Mouse (Mus musculus): ENCODE measurements around the gene Vwce. TPM values are rescaled to one million over a fixed set of nuclear protein-coding genes. Genes with fewer than 3 reads are reported as not detected.

Vwce gene
- polyA plus RNA-seq, 1 experiment from 2014 or later = 2.6 TPM

- no peaks in the 10 kb centered on the region for H3K36me3 ChIP-seq
- H3K27ac ChIP-seq (replicated peaks) = peak overlapping the region; percentile 55
- H3K9me3 ChIP-seq (replicated peaks) = no peaks in the 10 kb centered on the region
- no peak for ATAC-seq (ENCODE audit: insufficient number of reproducible peaks, low FRiP score, low TSS enrichment, low read depth)
- H3K4me1 ChIP-seq = peaks cover 51% of the 10 kb centered on the region
- H3K27me3 ChIP-seq = no peaks in the 10 kb centered on the region
- no peak overlapping the region for H3K4me3 ChIP-seq (replicated peaks)
- 66% methylated on average over 3 of the region's 3 CpGs for WGBS
- no peak overlapping the region for H3K9ac ChIP-seq
- no peak overlapping the region for H3K4me2 ChIP-seq (replicated peaks)
These were observed 57.6 kb downstream of the Vwce start for GRCm38 (mm10) chr19:10691660-10692059.

GRCm38 (mm10) chr19:10692361-10692760 lies 58.3 kb downstream of the Vwce start:
- Histone ChIP-seq H3K4me3 (replicated peaks) (no peak overlapping the region), H3K4me1 (peaks cover 56% of the 10 kb centered on the region), H3K9ac (no peak overlapping the region), H3K27me3 (no peaks in the 10 kb centered on the region), H3K4me2 (replicated peaks) (no peak overlapping the region), H3K27ac (replicated peaks) (peak overlapping the region; percentile 55; the same call in 1 of the 2 replicates), H3K9me3 (replicated peaks) (no peaks in the 10 kb centered on the region), H3K36me3 (no peaks in the 10 kb centered on the region)
- WGBS = 81% methylated on average over 4 of the region's 4 CpGs
- ATAC-seq (ENCODE audit: insufficient number of reproducible peaks, low FRiP score, low TSS enrichment, low read depth) = no peak

GRCm38 (mm10) chr19:10693926-10694682 lies 60.1 kb downstream of the Vwce start:
- Histone ChIP-seq H3K4me1 (peaks cover 62% of the 10 kb centered on the region), H3K9ac (no peak overlapping the region)

GRCm38 (mm10) chr19:10695801-10696200 lies 61.8 kb downstream of the Vwce start:
- 34% methylated on average over 7 of the region's 7 CpGs for WGBS
- H3K27me3 ChIP-seq = no peaks in the 10 kb centered on the region
- no peak overlapping the region for H3K4me3 ChIP-seq (replicated peaks)
- no peak for ATAC-seq (ENCODE audit: insufficient number of reproducible peaks, low FRiP score, low TSS enrichment, low read depth)
- H3K4me2 ChIP-seq (replicated peaks) = no peak overlapping the region
- H3K36me3 ChIP-seq = no peaks in the 10 kb centered on the region
- peaks cover 62% of the 10 kb centered on the region for H3K4me1 ChIP-seq
- H3K27ac ChIP-seq (replicated peaks) = peak overlapping the region; percentile 28; the same call in 1 of the 2 replicates
- H3K9ac ChIP-seq = no peak overlapping the region
- no peaks in the 10 kb centered on the region for H3K9me3 ChIP-seq (replicated peaks)

More at GRCm38 (mm10) chr19:10693926-10694682, 60.1 kb downstream of the Vwce start:
- Histone ChIP-seq H3K27me3 (no peaks in the 10 kb centered on the region), H3K36me3 (no peaks in the 10 kb centered on the region), H3K9me3 (replicated peaks) (no peaks in the 10 kb centered on the region), H3K27ac (replicated peaks) (no peak overlapping the region), H3K4me2 (replicated peaks) (no peak overlapping the region), H3K4me3 (replicated peaks) (no peak overlapping the region)
- WGBS = 80% methylated on average over 10 of the region's 10 CpGs
- ATAC-seq (ENCODE audit: insufficient number of reproducible peaks, low FRiP score, low TSS enrichment, low read depth) = no peak

- 75% methylated on average over 9 of the region's 9 CpGs for WGBS
- ATAC-seq (ENCODE audit: insufficient number of reproducible peaks, low FRiP score, low TSS enrichment, low read depth) = no peak
- Histone ChIP-seq H3K9me3 (replicated peaks) (no peaks in the 10 kb centered on the region), H3K4me3 (replicated peaks) (no peak overlapping the region), H3K27ac (replicated peaks) (no peak overlapping the region), H3K36me3 (no peaks in the 10 kb centered on the region), H3K27me3 (no peaks in the 10 kb centered on the region), H3K4me2 (replicated peaks) (no peak overlapping the region), H3K9ac (no peak overlapping the region), H3K4me1 (peaks cover 55% of the 10 kb centered on the region)
These were observed 64.3 kb downstream of the Vwce start for GRCm38 (mm10) chr19:10698131-10698991.

- no peak overlapping the region for H3K27ac ChIP-seq (replicated peaks)
- ATAC-seq (ENCODE audit: insufficient number of reproducible peaks, low FRiP score, low TSS enrichment, low read depth) = no peak
- no peak overlapping the region for H3K4me3 ChIP-seq (replicated peaks)
- H3K4me2 ChIP-seq (replicated peaks) = no peak overlapping the region
- peaks cover 55% of the 10 kb centered on the region for H3K4me1 ChIP-seq
- no peaks in the 10 kb centered on the region for H3K27me3 ChIP-seq
- H3K9me3 ChIP-seq (replicated peaks) = no peaks in the 10 kb centered on the region
- no peak overlapping the region for H3K9ac ChIP-seq
- no peaks in the 10 kb centered on the region for H3K36me3 ChIP-seq
- 61% methylated on average over 9 of the region's 9 CpGs for WGBS
These were observed 65.8 kb downstream of the Vwce start for GRCm38 (mm10) chr19:10699851-10700250.

- Histone ChIP-seq H3K4me1 (peaks cover 44% of the 10 kb centered on the region), H3K4me2 (replicated peaks) (no peak overlapping the region), H3K27ac (replicated peaks) (no peak overlapping the region), H3K27me3 (no peaks in the 10 kb centered on the region), H3K9ac (no peak overlapping the region), H3K9me3 (replicated peaks) (no peaks in the 10 kb centered on the region), H3K4me3 (replicated peaks) (no peak overlapping the region), H3K36me3 (no peaks in the 10 kb centered on the region)
- WGBS = 62% methylated on average over 6 of the region's 6 CpGs
- no peak for ATAC-seq (ENCODE audit: insufficient number of reproducible peaks, low FRiP score, low TSS enrichment, low read depth)
These were observed 67.2 kb downstream of the Vwce start for GRCm38 (mm10) chr19:10701013-10701726.

- H3K9ac ChIP-seq = no peak overlapping the region
- no peak overlapping the region for H3K4me3 ChIP-seq (replicated peaks)
These were observed 68.1 kb downstream of the Vwce start for GRCm38 (mm10) chr19:10702125-10702524.

GRCm38 (mm10) chr19:10703470-10703869 lies 69.5 kb downstream of the Vwce start:
- 79% methylated on average over 8 of the region's 8 CpGs for WGBS
- Histone ChIP-seq H3K4me3 (replicated peaks) (no peak overlapping the region), H3K9me3 (replicated peaks) (no peaks in the 10 kb centered on the region), H3K4me1 (peaks cover 26% of the 10 kb centered on the region), H3K27me3 (no peaks in the 10 kb centered on the region), H3K27ac (replicated peaks) (no peak overlapping the region), H3K36me3 (peaks cover 20% of the 10 kb centered on the region; the same call in 1 of the 2 replicates), H3K9ac (no peak overlapping the region), H3K4me2 (replicated peaks) (no peak overlapping the region)
- ATAC-seq (ENCODE audit: insufficient number of reproducible peaks, low FRiP score, low TSS enrichment, low read depth) = no peak

More at GRCm38 (mm10) chr19:10702125-10702524, 68.1 kb downstream of the Vwce start:
- 86% methylated on average over 8 of the region's 8 CpGs for WGBS
- ATAC-seq (ENCODE audit: insufficient number of reproducible peaks, low FRiP score, low TSS enrichment, low read depth) = no peak
- peaks cover 37% of the 10 kb centered on the region for H3K4me1 ChIP-seq
- H3K27me3 ChIP-seq = no peaks in the 10 kb centered on the region
- no peak overlapping the region for H3K4me2 ChIP-seq (replicated peaks)
- H3K36me3 ChIP-seq = peaks cover 7% of the 10 kb centered on the region; the same call in 1 of the 2 replicates
- H3K27ac ChIP-seq (replicated peaks) = no peak overlapping the region
- no peaks in the 10 kb centered on the region for H3K9me3 ChIP-seq (replicated peaks)

- Histone ChIP-seq H3K27ac (replicated peaks) (no peak overlapping the region), H3K36me3 (peaks cover 45% of the 10 kb centered on the region), H3K9ac (no peak overlapping the region), H3K4me3 (replicated peaks) (no peak overlapping the region), H3K4me2 (replicated peaks) (no peak overlapping the region), H3K4me1 (peaks cover 14% of the 10 kb centered on the region), H3K27me3 (no peaks in the 10 kb centered on the region), H3K9me3 (replicated peaks) (no peaks in the 10 kb centered on the region)
- 77% methylated on average over 13 of the region's 13 CpGs for WGBS
- no peak for ATAC-seq (ENCODE audit: insufficient number of reproducible peaks, low FRiP score, low TSS enrichment, low read depth)
These were observed 73.3 kb downstream of the Vwce start for GRCm38 (mm10) chr19:10707087-10707875.

Measured in embryonic facial prominence, embryonic 15.5 days (tissue).